Mouse (Mus musculus) erythroblast, embryonic 14.5 days (primary cell): ENCODE results near the gene Pik3r3.

Source experiments
- GATA1 ChIP-seq: IDR thresholded peaks from 2 replicates; pipeline ENCODE4 v1.6.1; 2012; ENCODE audit warnings: low read length, inconsistent platforms, mixed read lengths
- TAL1 ChIP-seq: IDR thresholded peaks from 3 replicates; pipeline ENCODE4 v1.6.1; 2012; ENCODE audit warnings: low read length, inconsistent platforms, mixed read lengths

DNA sequence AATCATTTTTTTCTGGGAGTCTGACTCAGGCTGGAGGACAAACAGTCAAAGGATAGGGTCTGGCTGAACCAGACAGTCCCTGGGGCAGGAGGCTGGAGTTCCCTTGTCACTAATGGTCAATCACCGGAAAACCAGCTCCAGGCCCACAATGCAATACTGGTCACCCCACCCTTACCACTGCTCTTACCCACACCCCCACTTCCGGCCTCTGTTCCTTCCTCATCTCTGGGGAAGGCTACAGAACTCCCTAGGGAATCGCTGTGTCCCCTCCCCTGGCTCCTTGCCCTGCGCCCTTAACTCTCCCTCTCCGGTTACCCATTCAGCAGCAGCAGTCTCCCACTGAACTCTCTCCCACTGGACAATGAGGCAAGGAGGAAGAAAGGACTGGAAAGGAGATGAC lies 44.3 kb upstream of the Pik3r3 start:
- TF ChIP-seq GATA1, result no peak
- TF ChIP-seq TAL1, result no peak
